In the genomic region with DNA sequence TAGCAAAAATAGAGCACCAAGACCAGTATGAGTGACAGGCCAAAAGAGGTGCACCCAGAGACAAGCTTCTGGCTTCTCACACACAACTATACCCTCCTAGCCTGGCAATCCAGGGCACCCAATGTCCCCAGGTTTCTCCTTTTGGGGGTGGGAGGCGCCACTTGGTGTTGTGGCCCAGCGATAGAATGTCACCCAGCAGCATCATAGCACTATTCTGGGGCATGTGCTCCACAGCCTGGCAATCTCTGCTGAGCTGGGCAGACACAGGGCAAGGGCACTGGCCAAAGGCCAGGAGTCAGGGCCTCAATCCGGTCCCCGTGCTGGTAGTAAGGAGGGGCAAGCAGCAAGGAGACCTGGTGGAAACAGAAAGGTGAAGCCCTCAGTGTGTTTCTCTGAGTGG, we compare ENCODE assay signal across 17 mouse cellular contexts. TPM values are rescaled to one million over a fixed set of nuclear protein-coding genes. Genes with fewer than 3 reads are reported as not detected.
DNase-seq lines count a peak whose midpoint lies in the region.
"Had no signal": no experiment of that assay in that cellular context is flagged by ENCODE, and none has a peak within 500 bp of the region (broad histone marks: within the 10 kb centered on the region; RNA-seq: fewer than 3 reads in every experiment).

No protein-coding gene starts in this region.

- DNase-seq in gastrocnemius, adult 18-20 months (ENCODE audit: low spot score), result peak; percentile 70
- no peak for DNase-seq in gastrocnemius, postnatal 4 days (ENCODE audit: low spot score in 2 of 2)
- peak; percentile 11 to 20 for DNase-seq in heart, postnatal 14 days
- DNase-seq in heart, postnatal 36 days, result no peak
- peak; percentile 58 for DNase-seq in gastrocnemius, postnatal 14 days
- DNase-seq in skeletal muscle tissue, adult 2 months (ENCODE audit: low read depth, low spot score), result peak; percentile 88
- DNase-seq in kidney, adult 11 months, result no peak
- DNase-seq: adrenal gland, postnatal 25 days; B cell, adult 2 months; cerebellum, adult 2 months; forebrain, postnatal 0 days; kidney, postnatal 36 days; thymus, adult 18-20 months; thymus, postnatal 25 days had no signal

- intact Hi-C loops in heart, postnatal 14 days (cut with DNase I), result no loop called here
- intact Hi-C loops in heart, postnatal 36 days (cut with DNase I), result loop anchor here (10.0 kb wide), 1 partner anchor 482 kb away; no protein-coding TSS in a partner anchor
- intact Hi-C loops in gastrocnemius, postnatal 14 days (cut with DNase I; ENCODE audit: low total_unique reads), result no loop called here

RNA-seq across cellular contexts. Expression of gene Atp2b3, which starts 6.1 kb away (rescaled TPM):
- total RNA-seq in gastrocnemius, adult 18-20 months (2021), result 10 to 100 TPM; 10.6 to 10.7 TPM
- total RNA-seq in gastrocnemius, postnatal 4 days (2021), result 1 to 10 TPM; 4.6 to 9.7 TPM
- total RNA-seq in heart, postnatal 14 days (2021), result under 1 TPM in 1 of 2 experiments, not detected in 1; 0.14 TPM
- under 1 TPM in 1 of 2 experiments, not detected in 1; 0.08 TPM for total RNA-seq in heart, postnatal 36 days (2021)
- total RNA-seq in gastrocnemius, postnatal 14 days (2021), result 1 to 10 TPM; 8.2 to 8.7 TPM
- total RNA-seq: common myeloid progenitor, adult 5-6 weeks; megakaryocyte progenitor cell, adult 5-6 weeks; neutrophil, adult 5-6 weeks had no signal

RNA-seq across cellular contexts. Expression of gene Bgn, which starts 13.3 kb away (rescaled TPM):
- total RNA-seq in gastrocnemius, adult 18-20 months (2021), result 10 to 100 TPM; 43.9 to 70.1 TPM
- 100 to 1,000 TPM; 487 to 574 TPM for total RNA-seq in gastrocnemius, postnatal 4 days (2021)
- total RNA-seq in heart, postnatal 14 days (2021), result 100 to 1,000 TPM; 216 to 248 TPM
- 100 to 1,000 TPM; 229 to 253 TPM for total RNA-seq in heart, postnatal 36 days (2021)
- total RNA-seq in gastrocnemius, postnatal 14 days (2021), result 100 to 1,000 TPM; 213 to 236 TPM
- total RNA-seq: neutrophil, adult 5-6 weeks had no signal

RNA-seq across cellular contexts. Expression of gene Haus7, which starts 37.9 kb away (rescaled TPM):
- total RNA-seq in gastrocnemius, adult 18-20 months (2021), result 10 to 100 TPM in 1 of 2 experiments, 1 to 10 TPM in 1; 9.7 to 12.3 TPM
- total RNA-seq in gastrocnemius, postnatal 4 days (2021), result 10 to 100 TPM; 23.3 to 27.7 TPM
- total RNA-seq in heart, postnatal 14 days (2021), result 1 to 10 TPM; 8.3 to 8.8 TPM
- 1 to 10 TPM; 6.8 to 6.9 TPM for total RNA-seq in heart, postnatal 36 days (2021)
- 10 to 100 TPM; 15.7 to 20.4 TPM for total RNA-seq in gastrocnemius, postnatal 14 days (2021)

Comparison
In these comparisons a context has a peak if more than half of its experiments do, and no peak if none do; other contexts are left out.
1. DNase-seq: peak in gastrocnemius, adult 18-20 months (single experiment), heart, postnatal 14 days (2 of 2), gastrocnemius, postnatal 14 days (single experiment) and skeletal muscle tissue, adult 2 months (single experiment); none in gastrocnemius, postnatal 4 days (0 of 2), heart, postnatal 36 days (0 of 2) and kidney, adult 11 months (single experiment).
2. RNA of gene Atp2b3, which starts 6.1 kb away (total RNA-seq): 10.6 to 10.7 TPM in gastrocnemius, adult 18-20 months, 4.6 to 9.7 TPM in gastrocnemius, postnatal 4 days and 8.2 to 8.7 TPM in gastrocnemius, postnatal 14 days; 0.14 TPM in heart, postnatal 14 days and 0.08 TPM in heart, postnatal 36 days; every median in the first group is over 4 times any median in the second.